In the genomic region with DNA sequence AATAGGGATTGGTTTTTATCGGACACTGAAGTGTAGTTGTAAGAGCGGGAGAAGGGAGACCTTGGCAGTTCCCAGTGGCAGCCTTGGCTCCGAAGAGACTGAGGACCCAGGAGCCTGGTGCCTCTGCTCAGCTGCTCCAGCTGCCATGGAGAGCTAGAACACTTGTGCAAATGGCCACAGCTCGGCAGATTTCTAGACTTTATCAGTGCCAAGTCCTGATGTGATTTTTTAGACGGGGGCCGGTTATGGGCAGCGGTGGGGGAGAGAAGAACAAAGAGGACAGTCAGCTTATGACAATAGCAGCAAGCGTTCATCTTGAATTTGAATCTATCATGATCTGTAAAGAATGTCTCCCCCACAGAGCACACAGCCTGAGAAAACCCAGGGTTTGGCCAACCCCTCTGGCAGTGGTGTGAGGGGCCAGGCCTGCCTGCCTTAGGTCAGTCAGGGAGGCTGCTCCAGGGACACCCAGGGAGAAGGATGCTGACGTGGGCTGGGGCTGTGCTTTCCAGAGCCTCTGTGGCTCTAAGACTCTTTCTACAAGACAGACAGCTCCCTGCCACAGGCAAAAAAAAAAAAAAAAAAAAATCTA, we compare ENCODE assay signal across 20 mouse cellular contexts. TPM values are rescaled to one million over a fixed set of nuclear protein-coding genes. Genes with fewer than 3 reads are reported as not detected.
DNase-seq lines count a peak whose midpoint lies in the region; ATAC-seq and TF ChIP-seq lines count a peak whose summit lies in the region.
"Had no signal": no experiment of that assay in that cellular context is flagged by ENCODE, and none has a peak within 500 bp of the region (broad histone marks: within the 10 kb centered on the region; RNA-seq: fewer than 3 reads in every experiment).

No protein-coding gene starts in this region.

- no peak overlapping the region for H3K27ac ChIP-seq in hindbrain, embryonic 13.5 days
- H3K27ac ChIP-seq in hindbrain, embryonic 12.5 days = no peak overlapping the region
- H3K27ac ChIP-seq in midbrain, postnatal 0 days (ENCODE audit: low read depth, low read length) = no peak overlapping the region
- no peak overlapping the region for H3K27ac ChIP-seq in midbrain, embryonic 11.5 days (ENCODE audit: low read depth, low read length)
- H3K27ac ChIP-seq: embryonic facial prominence, embryonic 12.5 days; kidney, embryonic 15.5 days; lung, embryonic 15.5 days had no signal

- 51% methylated on average over 9 of the region's 9 CpGs for WGBS in hindbrain, embryonic 13.5 days
- WGBS in hindbrain, embryonic 12.5 days = 58% methylated on average over 9 of the region's 9 CpGs
- WGBS in midbrain, postnatal 0 days = 49% methylated on average over 9 of the region's 9 CpGs
- 75% methylated on average over 9 of the region's 9 CpGs for WGBS in midbrain, embryonic 11.5 days

- H3K9ac ChIP-seq in hindbrain, embryonic 13.5 days = 0 out of 2 replicates have a peak overlapping the region, but pooled peaks have one; percentile 36
- H3K9ac ChIP-seq in hindbrain, embryonic 12.5 days = no peak overlapping the region
- H3K9ac ChIP-seq in midbrain, postnatal 0 days (replicated peaks; ENCODE audit: low read length, poor library complexity, severe bottlenecking) = no peak overlapping the region
- no peak overlapping the region for H3K9ac ChIP-seq in midbrain, embryonic 11.5 days (ENCODE audit: low read length)
- H3K9ac ChIP-seq: embryonic facial prominence, embryonic 12.5 days; kidney, embryonic 15.5 days; lung, embryonic 15.5 days had no signal

- no peak overlapping the region for H3K4me3 ChIP-seq in hindbrain, embryonic 13.5 days
- H3K4me3 ChIP-seq in hindbrain, embryonic 12.5 days = no peak overlapping the region
- H3K4me3 ChIP-seq in midbrain, postnatal 0 days (ENCODE audit: low read depth, low read length) = no peak overlapping the region
- H3K4me3 ChIP-seq in midbrain, embryonic 11.5 days (ENCODE audit: low read depth, low read length) = no peak overlapping the region
- H3K4me3 ChIP-seq: embryonic facial prominence, embryonic 12.5 days; kidney, embryonic 15.5 days; lung, embryonic 15.5 days had no signal

- peaks cover 34% of the 10 kb centered on the region for H3K36me3 ChIP-seq in hindbrain, embryonic 13.5 days
- H3K36me3 ChIP-seq in hindbrain, embryonic 12.5 days = peaks cover 19% of the 10 kb centered on the region; the same call in 1 of the 2 replicates
- H3K36me3 ChIP-seq in midbrain, postnatal 0 days (ENCODE audit: insufficient read depth, low read length) = 0 out of 2 replicates have a peak, but pooled peaks cover 4% of the 10 kb centered on the region
- H3K36me3 ChIP-seq in midbrain, embryonic 11.5 days (ENCODE audit: control insufficient read depth, insufficient read depth, low read length) = no peaks in the 10 kb centered on the region
- H3K36me3 ChIP-seq: kidney, embryonic 15.5 days had no signal

- no peak for TF ChIP-seq CTCF in midbrain, postnatal 0 days (IDR thresholded peaks at IDR 0.05)

- H3K9me3 ChIP-seq in hindbrain, embryonic 13.5 days = peaks cover 12% of the 10 kb centered on the region; the same call in 1 of the 2 replicates
- peaks cover 7% of the 10 kb centered on the region; the same call in 1 of the 2 replicates for H3K9me3 ChIP-seq in hindbrain, embryonic 12.5 days (replicated peaks)
- H3K9me3 ChIP-seq in midbrain, postnatal 0 days (ENCODE audit: low read length) = no peaks in the 10 kb centered on the region
- no peaks in the 10 kb centered on the region for H3K9me3 ChIP-seq in midbrain, embryonic 11.5 days (ENCODE audit: control insufficient read depth, low read length)
- H3K9me3 ChIP-seq: embryonic facial prominence, embryonic 12.5 days; kidney, embryonic 15.5 days; lung, embryonic 15.5 days had no signal

- H3K4me1 ChIP-seq in hindbrain, embryonic 13.5 days (replicated peaks) = peaks cover 4% of the 10 kb centered on the region; the same call in 1 of the 2 replicates
- H3K4me1 ChIP-seq in hindbrain, embryonic 12.5 days = no peaks in the 10 kb centered on the region
- no peaks in the 10 kb centered on the region for H3K4me1 ChIP-seq in midbrain, postnatal 0 days (ENCODE audit: insufficient read depth, low read length)
- no peaks in the 10 kb centered on the region for H3K4me1 ChIP-seq in midbrain, embryonic 11.5 days (ENCODE audit: control insufficient read depth, insufficient read depth, low read length)
- H3K4me1 ChIP-seq: embryonic facial prominence, embryonic 12.5 days; kidney, embryonic 15.5 days; lung, embryonic 15.5 days had no signal

- peak; percentile 28 for ATAC-seq in frontal cortex, adult (ENCODE audit: low TSS enrichment)
- ATAC-seq in hindbrain, embryonic 13.5 days (ENCODE audit: low FRiP score) = no peak
- ATAC-seq in hindbrain, embryonic 12.5 days (ENCODE audit: low FRiP score) = no peak
- no peak for ATAC-seq in midbrain, postnatal 0 days (ENCODE audit: low FRiP score)
- no peak for ATAC-seq in midbrain, embryonic 11.5 days (ENCODE audit: low FRiP score)
- ATAC-seq: forebrain, embryonic 16.5 days; intestine, embryonic 16.5 days had no signal

- H3K27me3 ChIP-seq in hindbrain, embryonic 13.5 days = no peaks in the 10 kb centered on the region
- no peaks in the 10 kb centered on the region for H3K27me3 ChIP-seq in hindbrain, embryonic 12.5 days
- no peaks in the 10 kb centered on the region for H3K27me3 ChIP-seq in midbrain, postnatal 0 days (ENCODE audit: insufficient read depth, low read length)
- H3K27me3 ChIP-seq in midbrain, embryonic 11.5 days (ENCODE audit: control insufficient read depth, insufficient read depth, low read length) = no peaks in the 10 kb centered on the region
- H3K27me3 ChIP-seq: embryonic facial prominence, embryonic 12.5 days; kidney, embryonic 15.5 days; lung, embryonic 15.5 days had no signal

- no peak for DNase-seq in frontal cortex, postnatal 10 days (ENCODE audit: low spot score in 2 of 2)
- peak; percentile 34 for DNase-seq in midbrain, postnatal 0 days (ENCODE audit: low spot score)
- no peak for DNase-seq in midbrain, embryonic 11.5 days (ENCODE audit: low spot score, missing footprints)
- DNase-seq in skeletal muscle tissue, adult 2 months (ENCODE audit: low read depth, low spot score) = peak; percentile 56
- DNase-seq in liver = no peak
- DNase-seq: adrenal gland, postnatal 10 days; cerebellum, adult 11-12 months; cerebellum, postnatal 36 days; layer of hippocampus, postnatal 36 days; left cerebral cortex, postnatal 4 days; thymus, adult 18-20 months had no signal

- no peak overlapping the region for H3K4me2 ChIP-seq in hindbrain, embryonic 13.5 days
- H3K4me2 ChIP-seq in hindbrain, embryonic 12.5 days (replicated peaks) = no peak overlapping the region
- H3K4me2 ChIP-seq in midbrain, postnatal 0 days (ENCODE audit: low read depth, low read length, poor library complexity, severe bottlenecking) = no peak overlapping the region
- no peak overlapping the region for H3K4me2 ChIP-seq in midbrain, embryonic 11.5 days
- H3K4me2 ChIP-seq: embryonic facial prominence, embryonic 12.5 days; kidney, embryonic 15.5 days; liver, embryonic 11.5 days; lung, embryonic 15.5 days had no signal

RNA-seq across cellular contexts. Expression of gene Olfml2b, which starts 29.9 kb away (rescaled TPM):
- polyA plus RNA-seq in hindbrain, embryonic 13.5 days (2015; fragmentation: Nextera tagmentation; extraction: Ambion mirVana) = 5.2 and 6.1 TPM in 2 replicates
- polyA plus RNA-seq in hindbrain, embryonic 12.5 days (2016; fragmentation: Nextera tagmentation; extraction: Ambion mirVana) = 8.0 and 10.4 TPM in 2 replicates
- total RNA-seq in midbrain, postnatal 0 days (2014; rRNA removed) = 5.9 and 6.1 TPM in 2 replicates
- 3.1 and 3.5 TPM in 2 replicates for polyA plus RNA-seq in midbrain, postnatal 0 days (2015; fragmentation: Nextera tagmentation; extraction: Ambion mirVana)
- 5.1 and 5.8 TPM in 2 replicates for polyA plus RNA-seq in midbrain, embryonic 11.5 days (2014; fragmentation: Nextera tagmentation; extraction: Ambion mirVana)

Comparison
In these comparisons a context has a peak if more than half of its experiments do, and no peak if none do; other contexts are left out.
1. DNase-seq: peak in midbrain, postnatal 0 days (single experiment) and skeletal muscle tissue, adult 2 months (single experiment); none in frontal cortex, postnatal 10 days (0 of 2), midbrain, embryonic 11.5 days (single experiment) and liver (single experiment).